Mouse (Mus musculus): Measurements from ENCODE around the gene Prdm2.

GRCm38 (mm10) chr4:143108552-143108951, 104.2 kb downstream of the Prdm2 start:
- TF ChIP-seq CTCF (IDR thresholded peaks at IDR 0.05; ENCODE audit: control insufficient read depth, insufficient read depth, insufficient read length) (no peak), MYOG (IDR thresholded peaks at IDR 0.05; ENCODE audit: control insufficient read depth, extremely low read depth, insufficient read length) (no peak)

All from C2C12 (cell line).